Mouse (Mus musculus) lung, postnatal 0 days (tissue): ENCODE measurements around the gene Phactr1.

Experiments
- CTCF ChIP-seq: IDR thresholded peaks from 2 replicates; pipeline ENCODE4 v1.5.1; 2016; ENCODE audit warnings: antibody characterized with exemption, mild to moderate bottlenecking
- EP300 ChIP-seq: IDR thresholded peaks from 2 replicates; pipeline ENCODE4 v1.6.1; 2016; ENCODE audit warnings: antibody characterized with exemption, mild to moderate bottlenecking, control low read depth

DNA sequence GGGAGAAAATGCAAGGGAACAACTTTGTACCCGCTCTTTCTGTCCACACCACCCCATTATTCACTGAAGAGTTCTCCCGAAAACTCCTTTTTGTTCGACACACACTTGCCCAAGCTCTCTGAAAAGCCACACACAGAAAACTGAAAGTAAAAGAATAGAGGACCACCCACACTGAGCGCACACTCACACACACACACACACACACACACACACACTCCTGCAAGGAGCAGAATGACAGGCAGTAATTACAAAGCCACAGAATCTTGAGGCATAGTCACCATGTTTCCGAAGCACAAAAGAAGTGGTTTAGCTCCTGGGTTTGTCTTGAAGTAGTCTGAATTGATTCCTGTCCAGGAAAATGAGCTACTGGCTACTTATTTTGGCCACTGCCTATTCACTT, 296.5 kb downstream of the Phactr1 start:
- no peak for TF ChIP-seq CTCF
- TF ChIP-seq EP300 = no peak
